Mouse (Mus musculus) myocyte (in vitro differentiated cells): ENCODE data around the gene Fam172a. TPM values are rescaled to one million over a fixed set of nuclear protein-coding genes. Genes with fewer than 3 reads are reported as not detected.

ENCODE experiments used
- H3K27me3 ChIP-seq: one replicate; pipeline ENCODE4 v1.6.1; 2011; ENCODE audit not compliant: control insufficient read depth, insufficient read depth, insufficient read length
- H3K36me3 ChIP-seq: one replicate; pipeline ENCODE4 v1.6.1; 2011; ENCODE audit not compliant: control insufficient read depth, insufficient read depth
- H3K4me2 ChIP-seq: one replicate; pipeline ENCODE4 v1.6.1; 2011; ENCODE audit warnings: low read depth, control low read depth
- H3K4me3 ChIP-seq: one replicate; pipeline ENCODE4 v1.5.1; 2011; ENCODE audit warnings: mild to moderate bottlenecking, control low read depth, moderate library complexity
- H3K79me2 ChIP-seq: one replicate; pipeline ENCODE4 v1.6.1; 2011; ENCODE audit not compliant: control insufficient read depth, insufficient read depth
- H3ac ChIP-seq: one replicate; pipeline ENCODE4 v1.6.1; 2011; ENCODE audit not compliant: control insufficient read depth, insufficient read length
- CEBPB ChIP-seq: IDR thresholded peaks from 2 replicates; pipeline ENCODE4 v1.6.1; 2011; ENCODE audit warnings: mild to moderate bottlenecking, moderate library complexity; ENCODE audit not compliant: poor library complexity, insufficient read depth, severe bottlenecking
- E2F4 ChIP-seq: IDR thresholded peaks from one replicate; pipeline ENCODE4 v1.6.1; 2011; ENCODE audit warnings: mild to moderate bottlenecking, control low read depth, moderate library complexity; ENCODE audit not compliant: insufficient read depth
- MAX ChIP-seq: IDR thresholded peaks from one replicate; pipeline ENCODE4 v1.6.1; 2011; ENCODE audit warnings: low read depth, mild to moderate bottlenecking, control low read depth
- MYOD1 ChIP-seq, 3 experiments: IDR thresholded peaks; one replicate each; pipeline ENCODE4 v1.6.1; 2011; ENCODE audit warnings: control low read depth in 2 of 3, low read depth in 2 of 3, mild to moderate bottlenecking in 2 of 3, moderate library complexity in 1 of 3; ENCODE audit not compliant: insufficient read length in 2 of 3, control insufficient read depth in 1 of 3
- MYOG ChIP-seq, 3 experiments: IDR thresholded peaks; one replicate each; pipeline ENCODE4 v1.6.1; 2011; ENCODE audit warnings: control low read depth in 2 of 3, low read depth in 2 of 3, mild to moderate bottlenecking in 2 of 3; ENCODE audit not compliant: insufficient read length in 2 of 3, control insufficient read depth in 1 of 3, insufficient read depth in 1 of 3
- POLR2A ChIP-seq: IDR thresholded peaks from one replicate; pipeline ENCODE4 v1.6.1; 2011; ENCODE audit warnings: low read depth, mild to moderate bottlenecking, control low read depth, moderate library complexity; ENCODE audit not compliant: insufficient read length
- POLR2AphosphoS2 ChIP-seq: IDR thresholded peaks from one replicate; pipeline ENCODE4 v1.6.1; 2011; ENCODE audit warnings: low read depth, control low read depth; ENCODE audit not compliant: insufficient read length
- REST ChIP-seq: IDR thresholded peaks from one replicate; pipeline ENCODE4 v1.6.1; 2011; ENCODE audit warnings: mild to moderate bottlenecking, control low read depth, moderate library complexity; ENCODE audit not compliant: insufficient read depth, insufficient read length
- SRF ChIP-seq: IDR thresholded peaks from one replicate; pipeline ENCODE4 v1.6.1; 2011; ENCODE audit warnings: low read depth; ENCODE audit not compliant: control insufficient read depth, insufficient read length
- TCF12 ChIP-seq: IDR thresholded peaks from one replicate; pipeline ENCODE4 v1.6.1; 2011; ENCODE audit warnings: mild to moderate bottlenecking, control low read depth; ENCODE audit not compliant: poor library complexity, insufficient read depth, severe bottlenecking
- TCF3 ChIP-seq: IDR thresholded peaks from one replicate; pipeline ENCODE4 v1.6.1; 2011; ENCODE audit warnings: low read depth, control low read depth; ENCODE audit not compliant: insufficient read length
- USF1 ChIP-seq: IDR thresholded peaks from one replicate; pipeline ENCODE4 v1.6.1; 2011; ENCODE audit warnings: low read depth, mild to moderate bottlenecking, control low read depth, moderate library complexity
- polyA plus RNA-seq: library from polyadenylated mRNA; unstranded; fragments of >200 nt; fragmentation: generic; extraction: Trizol; gene quantifications from one replicate; pipeline ENCODE4 v1.2.1, GENCODE M21; 2012; ENCODE audit warnings: missing spikeins

The Fam172a gene
- polyA plus RNA-seq, 1 experiment: 6.5 TPM

DNA sequence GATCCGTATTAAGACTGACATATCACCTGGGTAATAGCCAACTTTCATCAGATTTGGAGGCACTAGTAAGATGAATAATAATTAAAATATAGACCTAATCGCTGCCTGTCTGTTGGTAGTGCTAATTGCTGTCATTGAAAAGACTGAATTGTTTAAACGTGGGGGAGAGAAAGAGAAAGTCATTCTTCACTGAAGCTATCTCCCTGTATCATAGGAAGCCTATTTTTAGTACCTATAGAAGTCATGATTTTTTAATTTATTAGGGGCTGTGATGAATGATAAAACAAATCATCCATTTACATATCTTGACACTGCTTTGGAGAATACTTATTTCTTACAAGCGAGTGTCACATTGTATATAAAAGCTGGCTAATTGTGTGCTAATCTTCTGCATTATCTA, 302.8 kb downstream of the Fam172a start:
- Histone ChIP-seq H3ac (no peak overlapping the region), H3K4me3 (no peak overlapping the region), H3K4me2 (no peak overlapping the region), H3K79me2 (no peaks in the 10 kb centered on the region), H3K36me3 (no peaks in the 10 kb centered on the region), H3K27me3 (no peaks in the 10 kb centered on the region)
- TF ChIP-seq TCF12: no peak
- no peak for TF ChIP-seq MYOG (IDR thresholded peaks at IDR 0.05; ENCODE audit: control insufficient read depth in 1 of 3, insufficient read depth in 1 of 3, insufficient read length in 2 of 3, low read depth in 2 of 3)
- no peak for TF ChIP-seq CEBPB
- no peak for TF ChIP-seq E2F4
- no peak for TF ChIP-seq TCF3
- no peak for TF ChIP-seq REST

DNA sequence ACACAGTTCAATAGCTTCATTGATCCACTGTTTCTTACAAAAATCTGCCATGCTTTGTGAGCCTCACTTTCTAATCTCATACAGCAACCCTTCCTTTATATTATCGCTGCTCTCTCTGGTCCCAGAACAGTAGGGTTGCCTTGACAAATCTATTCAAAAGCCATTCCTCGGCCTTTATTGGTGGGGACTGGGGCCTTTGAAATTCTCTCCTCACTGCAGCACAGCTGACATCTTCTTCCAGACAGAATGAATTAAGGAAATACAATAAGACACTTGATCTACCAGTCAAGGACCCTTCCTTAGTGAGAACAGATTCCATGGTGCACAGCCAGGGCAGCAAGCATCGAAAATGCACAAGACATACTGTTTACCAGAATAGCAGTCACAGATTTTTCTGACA, 303.5 kb downstream of the Fam172a start:
- no peak overlapping the region for H3ac ChIP-seq
- H3K4me2 ChIP-seq: no peak overlapping the region
- H3K27me3 ChIP-seq: no peaks in the 10 kb centered on the region
- TF ChIP-seq POLR2AphosphoS2 (no peak), MYOD1 (IDR thresholded peaks at IDR 0.05; ENCODE audit: control insufficient read depth in 1 of 3, insufficient read length in 2 of 3, low read depth in 2 of 3) (no peak), REST (no peak), E2F4 (no peak), SRF (no peak)
- H3K36me3 ChIP-seq: no peaks in the 10 kb centered on the region
- no peaks in the 10 kb centered on the region for H3K79me2 ChIP-seq
- H3K4me3 ChIP-seq: no peak overlapping the region

DNA sequence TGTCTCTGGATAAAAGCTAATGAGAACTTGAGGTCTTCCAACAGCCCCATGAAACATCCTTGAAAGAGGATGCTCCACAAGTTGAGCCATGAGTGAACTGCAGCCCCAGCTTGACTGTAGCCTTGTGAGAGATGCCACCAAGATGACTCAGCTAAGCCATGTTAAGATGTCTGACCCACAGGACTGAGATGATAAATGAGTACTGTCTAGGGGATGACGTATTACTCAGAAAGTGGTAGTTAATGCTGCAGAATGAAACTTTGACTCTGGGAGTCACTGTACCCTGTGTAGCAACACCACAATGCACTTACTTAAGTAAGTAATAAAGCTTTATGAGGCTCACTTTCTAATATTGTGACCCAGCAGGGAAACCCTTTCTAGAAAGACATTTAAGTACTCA, 308.3 kb downstream of the Fam172a start:
- TF ChIP-seq E2F4 (no peak), TCF12 (no peak), USF1 (no peak), CEBPB (no peak), MAX (no peak), REST (no peak), POLR2A (no peak), MYOG (IDR thresholded peaks at IDR 0.05; ENCODE audit: control insufficient read depth in 1 of 3, insufficient read depth in 1 of 3, insufficient read length in 2 of 3, low read depth in 2 of 3) (no peak), POLR2AphosphoS2 (no peak), SRF (no peak), TCF3 (no peak)
- H3K4me3 ChIP-seq: no peak overlapping the region
- no peak overlapping the region for H3K4me2 ChIP-seq
- no peaks in the 10 kb centered on the region for H3K27me3 ChIP-seq
- H3K79me2 ChIP-seq: no peaks in the 10 kb centered on the region
- H3ac ChIP-seq: no peak overlapping the region
- H3K36me3 ChIP-seq: no peaks in the 10 kb centered on the region

DNA sequence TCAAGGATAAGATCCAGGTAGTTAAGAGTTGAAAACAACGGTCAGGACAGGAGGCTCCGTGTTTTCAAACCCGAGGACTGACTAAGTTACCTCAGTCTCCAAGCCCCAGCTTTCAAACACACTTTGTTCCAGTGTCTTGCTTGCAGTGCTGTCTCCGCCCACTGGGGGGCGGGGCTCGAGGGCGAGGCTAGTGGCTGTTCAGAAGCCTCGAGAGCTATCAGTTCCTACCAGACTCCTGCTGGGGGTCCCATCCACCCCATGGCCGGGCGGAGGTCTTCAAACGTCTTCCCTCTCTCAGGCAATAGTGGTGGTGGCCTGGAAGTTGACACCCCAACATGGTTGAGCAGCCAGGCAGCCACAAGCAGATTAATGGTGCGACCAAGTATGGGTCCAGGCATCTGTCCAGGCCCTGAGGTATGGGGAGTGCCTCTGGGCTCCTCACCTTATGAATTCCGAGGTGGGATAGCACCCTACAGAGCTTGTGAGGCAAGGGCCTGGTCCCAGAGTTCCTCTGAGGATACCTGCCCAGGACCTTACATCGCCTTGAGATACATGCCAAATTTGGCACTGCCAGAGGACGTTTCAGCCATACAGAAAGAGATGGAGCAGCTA, 323.0 kb downstream of the Fam172a start, which contains the start of gene Pou5f2:
Gene Pou5f2 (plus strand): TSS at position 220 of the 612 bp plus-strand sequence.
- H3K4me2 ChIP-seq: no peak within 1 kb of the TSS
- no peaks in the 10 kb centered on the region for H3K36me3 ChIP-seq
- no peak for TF ChIP-seq MYOD1 (IDR thresholded peaks at IDR 0.05; ENCODE audit: control insufficient read depth in 1 of 3, insufficient read length in 2 of 3, low read depth in 2 of 3)
- no peak for TF ChIP-seq E2F4
- TF ChIP-seq TCF3: no peak
- no peak for TF ChIP-seq POLR2AphosphoS2
- TF ChIP-seq CEBPB: no peak
- no peak for TF ChIP-seq SRF
- no peak for TF ChIP-seq REST
- no peak for TF ChIP-seq USF1
- TF ChIP-seq POLR2A: no peak
- no peak for TF ChIP-seq TCF12
- no peak for TF ChIP-seq MAX
- TF ChIP-seq MYOG (IDR thresholded peaks at IDR 0.05; ENCODE audit: control insufficient read depth in 1 of 3, insufficient read depth in 1 of 3, insufficient read length in 2 of 3, low read depth in 2 of 3): no peak

DNA sequence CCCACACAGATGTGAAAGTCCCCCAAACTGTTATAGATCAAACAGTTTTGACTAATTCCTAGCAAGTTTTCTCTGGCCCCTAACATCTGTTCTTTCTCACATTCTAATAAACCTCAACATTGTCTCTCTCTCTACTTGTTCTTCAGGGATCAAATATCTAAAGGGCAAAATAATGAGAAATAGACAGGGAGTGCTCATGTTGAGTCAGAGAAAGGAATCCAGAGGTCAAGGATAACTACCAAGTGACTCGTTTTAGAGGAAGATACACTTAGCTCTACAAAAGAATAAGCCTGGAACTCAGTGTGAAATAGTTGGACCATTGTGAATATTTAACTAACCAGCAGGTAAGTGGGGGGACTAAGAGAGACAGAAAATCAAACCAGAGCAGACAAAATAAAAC, 331.0 kb downstream of the Fam172a start:
- TF ChIP-seq USF1 (no peak), MAX (no peak), POLR2A (no peak), POLR2AphosphoS2 (no peak), MYOG (IDR thresholded peaks at IDR 0.05; ENCODE audit: control insufficient read depth in 1 of 3, insufficient read depth in 1 of 3, insufficient read length in 2 of 3, low read depth in 2 of 3) (no peak), TCF3 (no peak), REST (no peak), CEBPB (no peak), E2F4 (no peak), TCF12 (no peak), MYOD1 (IDR thresholded peaks at IDR 0.05; ENCODE audit: control insufficient read depth in 1 of 3, insufficient read length in 2 of 3, low read depth in 2 of 3) (no peak), SRF (no peak)
- Histone ChIP-seq H3K27me3 (no peaks in the 10 kb centered on the region), H3K4me3 (no peak overlapping the region), H3K36me3 (no peaks in the 10 kb centered on the region), H3K4me2 (no peak overlapping the region), H3K79me2 (no peaks in the 10 kb centered on the region), H3ac (no peak overlapping the region)

More for the DNA sequence above, 323.0 kb downstream of the Fam172a start, which contains the start of gene Pou5f2:
- Histone ChIP-seq H3K4me3 (no peak within 1 kb of the TSS), H3K27me3 (no peaks in the 10 kb centered on the region), H3ac (no peak within 1 kb of the TSS), H3K79me2 (no peaks in the 10 kb centered on the region)
